Mouse (Mus musculus): ENCODE results near the gene Trim46. TPM values are rescaled to one million over a fixed set of nuclear protein-coding genes. Genes with fewer than 3 reads are reported as not detected.
A peak's percentile ranks its signal among the peaks of the same experiment; 100 is the strongest.

Trim46 gene
- total and polyA plus RNA-seq, 2 experiments = 0.16 to 0.18 TPM

DNA sequence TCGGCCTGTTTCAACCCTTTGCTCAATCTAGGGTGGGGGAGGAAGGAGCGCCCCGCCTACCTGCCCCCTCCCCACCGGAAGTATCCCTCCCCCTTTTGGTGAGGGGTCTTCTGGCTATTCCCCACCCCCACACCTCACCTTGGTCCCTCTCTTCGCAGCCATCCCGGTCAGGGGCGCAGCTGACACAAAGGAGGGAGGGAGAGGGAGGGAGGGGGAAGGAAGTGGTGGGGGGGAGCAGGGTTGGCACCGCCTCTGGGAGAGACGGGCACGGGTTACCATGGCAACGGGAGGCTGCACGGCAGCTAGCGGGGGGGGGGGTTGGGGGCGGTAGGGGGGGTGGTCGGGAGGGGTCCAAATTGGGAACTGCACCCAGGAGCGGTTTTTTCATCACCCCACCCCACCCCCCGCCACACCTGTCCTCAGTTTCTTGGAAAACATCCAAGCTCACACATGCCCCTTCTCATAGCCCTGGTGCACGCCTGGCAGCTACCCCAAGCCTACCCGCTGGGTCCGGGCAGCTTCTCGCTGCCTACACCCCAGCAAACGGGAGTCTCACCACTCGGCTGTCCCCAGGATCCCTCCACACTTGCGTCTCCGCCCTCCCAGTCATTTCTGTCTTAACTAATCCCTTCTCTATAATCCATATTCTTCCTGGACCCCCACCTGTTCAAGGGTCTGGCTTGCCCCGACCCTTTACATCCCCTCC lies 974 bp downstream of the Trim46 start:
- no peak overlapping the region for H3K9ac ChIP-seq (ENCODE audit: low read depth, low read length)
- no peaks in the 10 kb centered on the region for H3K36me3 ChIP-seq (ENCODE audit: control insufficient read depth, insufficient read depth, low read length)
- no peak for DNase-seq (ENCODE audit: extremely low read depth, low read depth, low spot score)
- H3K27me3 ChIP-seq (ENCODE audit: control insufficient read depth, insufficient read depth, low read length) = no peaks in the 10 kb centered on the region
- H3K4me1 ChIP-seq (ENCODE audit: control insufficient read depth, insufficient read depth, low read length) = peaks cover 12% of the 10 kb centered on the region; the same call in 1 of the 2 replicates
- no peak overlapping the region for H3K27ac ChIP-seq (replicated peaks; ENCODE audit: insufficient read depth, low read depth, low read length)
- H3K79me2 ChIP-seq (ENCODE audit: control insufficient read depth, insufficient read depth, low read length) = no peaks in the 10 kb centered on the region
- WGBS = 5% methylated on average over 19 of the region's 26 CpGs
- H3K4me3 ChIP-seq (ENCODE audit: insufficient read depth, low read depth, low read length) = 0 out of 2 replicates have a peak overlapping the region, but pooled peaks have one; percentile 15
- TF ChIP-seq CTCF (IDR thresholded peaks at IDR 0.05; ENCODE audit: low read depth, low read length) (no peak), POLR2A (IDR thresholded peaks at IDR 0.05; ENCODE audit: extremely low read depth, insufficient read depth, low read length) (no peak)

DNA sequence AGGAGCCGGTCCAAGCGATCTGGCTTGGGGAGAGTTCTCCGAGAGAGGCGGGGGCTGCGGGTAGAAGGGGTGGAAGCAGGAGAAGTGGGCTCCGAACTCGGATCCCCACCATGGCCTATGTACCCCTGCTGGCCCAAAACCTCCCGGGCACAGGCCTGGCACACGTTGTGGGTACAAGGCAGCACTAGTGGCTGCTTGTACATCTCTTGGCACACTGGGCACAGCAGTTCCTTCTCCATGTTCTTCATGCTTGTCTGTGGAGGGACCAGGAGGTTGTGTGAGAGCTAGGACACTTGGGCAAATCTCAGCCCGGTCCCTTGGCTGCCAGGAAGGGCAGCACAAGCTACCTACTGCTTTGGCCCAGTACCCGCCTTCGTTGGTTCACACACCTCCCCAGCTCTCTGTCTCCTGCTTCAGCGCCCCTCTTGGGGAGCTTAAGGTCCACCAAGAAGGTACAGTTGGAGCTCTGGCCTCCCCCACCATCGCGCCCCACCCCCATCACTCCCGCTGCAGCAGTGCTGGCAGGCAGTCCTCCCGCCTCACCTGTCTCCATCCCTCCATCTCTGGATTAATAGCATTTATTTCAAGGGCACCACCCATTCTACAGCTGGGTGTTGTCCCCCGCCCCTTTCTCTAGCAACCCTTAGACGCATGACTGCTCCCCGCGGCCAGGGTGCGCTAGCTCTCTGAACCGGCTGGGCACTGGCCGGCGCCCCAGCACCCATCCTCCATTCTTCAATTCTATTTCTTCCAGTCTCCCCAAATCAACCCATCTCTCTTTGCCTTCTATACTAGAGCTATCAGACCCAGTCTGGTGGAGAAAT lies 1.7 kb downstream of the Trim46 start:
- Histone ChIP-seq H3K4me1 (ENCODE audit: control insufficient read depth, insufficient read depth, low read length) (peaks cover 12% of the 10 kb centered on the region; the same call in 1 of the 2 replicates), H3K79me2 (ENCODE audit: control insufficient read depth, insufficient read depth, low read length) (no peaks in the 10 kb centered on the region), H3K27me3 (ENCODE audit: control insufficient read depth, insufficient read depth, low read length) (no peaks in the 10 kb centered on the region), H3K9ac (ENCODE audit: low read depth, low read length) (no peak overlapping the region), H3K4me3 (ENCODE audit: insufficient read depth, low read depth, low read length) (no peak overlapping the region), H3K36me3 (ENCODE audit: control insufficient read depth, insufficient read depth, low read length) (no peaks in the 10 kb centered on the region), H3K27ac (replicated peaks; ENCODE audit: insufficient read depth, low read depth, low read length) (no peak overlapping the region)
- 36% methylated on average over 25 of the region's 25 CpGs for WGBS
- TF ChIP-seq CTCF (IDR thresholded peaks at IDR 0.05; ENCODE audit: low read depth, low read length) (0 out of 2 replicates have a peak, but pooled peaks have one; percentile 27), POLR2A (IDR thresholded peaks at IDR 0.05; ENCODE audit: extremely low read depth, insufficient read depth, low read length) (no peak)
- DNase-seq (ENCODE audit: extremely low read depth, low read depth, low spot score) = no peak

- WGBS = 43% methylated on average over 14 of the region's 14 CpGs
- no peaks in the 10 kb centered on the region for H3K36me3 ChIP-seq (ENCODE audit: control insufficient read depth, insufficient read depth, low read length)
- no peak for DNase-seq (ENCODE audit: extremely low read depth, low read depth, low spot score)
- H3K4me1 ChIP-seq (ENCODE audit: control insufficient read depth, insufficient read depth, low read length) = peaks cover 12% of the 10 kb centered on the region; the same call in 1 of the 2 replicates
- no peaks in the 10 kb centered on the region for H3K79me2 ChIP-seq (ENCODE audit: control insufficient read depth, insufficient read depth, low read length)
- no peaks in the 10 kb centered on the region for H3K27me3 ChIP-seq (ENCODE audit: control insufficient read depth, insufficient read depth, low read length)
- TF ChIP-seq CTCF (IDR thresholded peaks at IDR 0.05; ENCODE audit: low read depth, low read length) (0 out of 2 replicates have a peak, but pooled peaks have one; percentile 16), POLR2A (IDR thresholded peaks at IDR 0.05; ENCODE audit: extremely low read depth, insufficient read depth, low read length) (no peak)
- H3K4me3 ChIP-seq (ENCODE audit: insufficient read depth, low read depth, low read length) = no peak overlapping the region
- H3K9ac ChIP-seq (ENCODE audit: low read depth, low read length) = no peak overlapping the region
- no peak overlapping the region for H3K27ac ChIP-seq (replicated peaks; ENCODE audit: insufficient read depth, low read depth, low read length)
Measured at GRCm38 (mm10) chr3:89243609-89244008, 2.5 kb downstream of the Trim46 start.

DNA sequence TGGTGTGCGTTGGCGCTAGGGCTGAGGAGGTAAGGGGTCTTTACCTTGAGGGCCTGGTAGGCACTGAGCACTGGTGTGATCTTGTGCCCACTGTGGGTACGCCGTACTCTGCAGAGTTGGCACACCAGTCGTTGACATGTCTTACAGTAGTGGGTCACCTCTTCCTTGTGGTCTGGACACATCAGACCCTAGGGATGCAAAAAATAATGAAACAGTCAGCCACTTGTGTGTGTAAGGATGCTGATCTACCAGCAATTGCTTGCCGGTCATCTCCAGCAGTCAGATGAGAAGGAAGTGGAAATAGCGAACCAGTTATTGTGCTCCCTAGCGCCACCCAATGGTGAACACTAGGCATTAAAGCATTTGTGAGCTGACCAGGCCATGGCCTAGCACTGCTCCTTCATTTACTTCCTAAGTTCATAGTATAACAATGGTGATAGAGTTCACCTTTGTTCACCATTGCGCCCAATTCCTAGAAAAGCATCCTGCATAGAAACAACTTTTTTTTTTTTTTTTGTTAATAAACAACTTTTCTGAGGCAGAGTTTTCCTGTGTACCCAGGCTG lies 3.7 kb downstream of the Trim46 start:
- DNase-seq (ENCODE audit: extremely low read depth, low read depth, low spot score) = peak; percentile 59
- no peaks in the 10 kb centered on the region for H3K79me2 ChIP-seq (ENCODE audit: control insufficient read depth, insufficient read depth, low read length)
- peak; percentile 58; the same call in 1 of the 2 replicates for TF ChIP-seq CTCF (IDR thresholded peaks at IDR 0.05; ENCODE audit: low read depth, low read length)
- no peak for TF ChIP-seq POLR2A (IDR thresholded peaks at IDR 0.05; ENCODE audit: extremely low read depth, insufficient read depth, low read length)
- peaks cover 10% of the 10 kb centered on the region; the same call in 1 of the 2 replicates for H3K4me1 ChIP-seq (ENCODE audit: control insufficient read depth, insufficient read depth, low read length)
- no peak overlapping the region for H3K4me3 ChIP-seq (ENCODE audit: insufficient read depth, low read depth, low read length)
- H3K27ac ChIP-seq (replicated peaks; ENCODE audit: insufficient read depth, low read depth, low read length) = no peak overlapping the region
- no peaks in the 10 kb centered on the region for H3K27me3 ChIP-seq (ENCODE audit: control insufficient read depth, insufficient read depth, low read length)
- H3K36me3 ChIP-seq (ENCODE audit: control insufficient read depth, insufficient read depth, low read length) = no peaks in the 10 kb centered on the region
- H3K9ac ChIP-seq (ENCODE audit: low read depth, low read length) = no peak overlapping the region
- 62% methylated on average over 9 of the region's 9 CpGs for WGBS

GRCm38 (mm10) chr3:89238494-89238893 lies 7.6 kb downstream of the Trim46 start:
- no peak overlapping the region for H3K27ac ChIP-seq (replicated peaks; ENCODE audit: insufficient read depth, low read depth, low read length)
- WGBS = 52% methylated on average over 12 of the region's 12 CpGs
- no peaks in the 10 kb centered on the region for H3K79me2 ChIP-seq (ENCODE audit: control insufficient read depth, insufficient read depth, low read length)
- H3K9ac ChIP-seq (ENCODE audit: low read depth, low read length) = no peak overlapping the region
- H3K4me3 ChIP-seq (ENCODE audit: insufficient read depth, low read depth, low read length) = peak overlapping the region; percentile 6; the same call in 1 of the 2 replicates
- H3K27me3 ChIP-seq (ENCODE audit: control insufficient read depth, insufficient read depth, low read length) = no peaks in the 10 kb centered on the region
- DNase-seq (ENCODE audit: extremely low read depth, low read depth, low spot score) = no peak
- TF ChIP-seq POLR2A (IDR thresholded peaks at IDR 0.05; ENCODE audit: extremely low read depth, insufficient read depth, low read length) (no peak), CTCF (IDR thresholded peaks at IDR 0.05; ENCODE audit: low read depth, low read length) (no peak)
- peaks cover 6% of the 10 kb centered on the region; the same call in 1 of the 2 replicates for H3K4me1 ChIP-seq (ENCODE audit: control insufficient read depth, insufficient read depth, low read length)
- no peaks in the 10 kb centered on the region for H3K36me3 ChIP-seq (ENCODE audit: control insufficient read depth, insufficient read depth, low read length)

Measured in liver, adult 2 months (tissue).